Mouse (Mus musculus) R1 (cell line): ENCODE measurements around the gene Lrfn3.
A peak's percentile ranks its signal among the peaks of the same experiment; 100 is the strongest.

Experiments used
- DNase-seq: peaks from one replicate; pipeline ENCODE4 v3.0.0-alpha.2; 2018; ENCODE audit warnings: low read depth, low spot score

Lrfn3 gene

GRCm38 (mm10) chr7:30314721-30315155 lies 47.8 kb downstream of the Lrfn3 start, which contains the start of gene Syne4:
Syne4 (plus strand) TSS chr7:30314807.
- DNase-seq: peak; percentile 63

- no peak for DNase-seq
Measured at GRCm38 (mm10) chr7:30313666-30314320, 48.8 kb downstream of the Lrfn3 start.

- no peak for DNase-seq
Measured at GRCm38 (mm10) chr7:30310136-30310535, 52.4 kb downstream of the Lrfn3 start.

- DNase-seq: peak; percentile 55
Measured at GRCm38 (mm10) chr7:30309395-30310129, 53.0 kb downstream of the Lrfn3 start.

- DNase-seq: peak; percentile 99
Measured at GRCm38 (mm10) chr7:30308076-30309005, 54.2 kb downstream of the Lrfn3 start, which contains the start of gene Alkbh6. Alkbh6 (plus strand) TSS chr7:30308717.

- peak; percentile 73 for DNase-seq
Measured at GRCm38 (mm10) chr7:30306083-30306779, 56.3 kb downstream of the Lrfn3 start.
